In genomic region chr4:95213026-95213425, GRCm38 (mm10) we compare ENCODE assay signal across 20 mouse cellular contexts.
DNase-seq lines count a peak whose midpoint lies in the region; ATAC-seq and TF ChIP-seq lines count a peak whose summit lies in the region.
"Had no signal": no experiment of that assay in that cellular context is flagged by ENCODE, and none has a peak within 500 bp of the region (broad histone marks: within the 10 kb centered on the region; RNA-seq: fewer than 3 reads in every experiment).

No protein-coding gene starts in this region.

- no peak overlapping the region for H3K4me2 ChIP-seq in liver, embryonic 11.5 days
- no peak overlapping the region for H3K4me2 ChIP-seq in intestine, embryonic 15.5 days (replicated peaks)
- H3K4me2 ChIP-seq in myocyte (ENCODE audit: low read depth), result no peak overlapping the region
- no peak overlapping the region for H3K4me2 ChIP-seq in forebrain, embryonic 11.5 days (ENCODE audit: low read depth, low read length, severe bottlenecking)
- H3K4me2 ChIP-seq: heart, embryonic 11.5 days; hindbrain, embryonic 12.5 days; limb, embryonic 15.5 days; lung, embryonic 14.5 days; midbrain, embryonic 13.5 days; stomach, embryonic 15.5 days had no signal

- H3ac ChIP-seq in myocyte (ENCODE audit: control insufficient read depth, insufficient read length), result no peak overlapping the region

- no peaks in the 10 kb centered on the region for H3K27me3 ChIP-seq in liver, adult 2 months (ENCODE audit: control insufficient read depth, insufficient read depth, low read length)
- H3K27me3 ChIP-seq in liver, embryonic 11.5 days (replicated peaks; ENCODE audit: control insufficient read depth, insufficient read depth, low read length), result no peaks in the 10 kb centered on the region
- no peaks in the 10 kb centered on the region for H3K27me3 ChIP-seq in intestine, embryonic 15.5 days (replicated peaks)
- no peaks in the 10 kb centered on the region for H3K27me3 ChIP-seq in myocyte (ENCODE audit: control insufficient read depth, insufficient read depth, insufficient read length)
- H3K27me3 ChIP-seq in forebrain, embryonic 11.5 days (ENCODE audit: control insufficient read depth, insufficient read depth, low read length), result no peaks in the 10 kb centered on the region
- H3K27me3 ChIP-seq: hindbrain, embryonic 12.5 days; limb, embryonic 15.5 days; midbrain, embryonic 13.5 days; Patski; stomach, embryonic 15.5 days had no signal

- H3K27ac ChIP-seq in liver, adult 2 months (replicated peaks; ENCODE audit: insufficient read depth, low read depth, low read length), result peak overlapping the region; percentile 66; the same call in 1 of the 2 replicates
- no peak overlapping the region for H3K27ac ChIP-seq in liver, embryonic 11.5 days (ENCODE audit: low read depth, low read length)
- H3K27ac ChIP-seq in brown adipose tissue, adult 24 weeks (replicated peaks; ENCODE audit: low read depth, low read length), result 0 out of 2 replicates have a peak overlapping the region, but pooled peaks have one; percentile 36
- no peak overlapping the region for H3K27ac ChIP-seq in intestine, embryonic 15.5 days
- no peak overlapping the region for H3K27ac ChIP-seq in forebrain, embryonic 11.5 days (ENCODE audit: low read depth, low read length)
- H3K27ac ChIP-seq: hindbrain, embryonic 12.5 days; limb, embryonic 15.5 days; midbrain, embryonic 13.5 days; stomach, embryonic 15.5 days had no signal

- TF ChIP-seq POLR2A in liver, adult 2 months (IDR thresholded peaks at IDR 0.05; ENCODE audit: extremely low read depth, insufficient read depth, low read length), result no peak
- no peak for TF ChIP-seq POLR2A in myocyte (IDR thresholded peaks at IDR 0.05; ENCODE audit: insufficient read length, low read depth)

- no peaks in the 10 kb centered on the region for H3K36me3 ChIP-seq in liver, adult 2 months (ENCODE audit: control insufficient read depth, insufficient read depth, low read length)
- H3K36me3 ChIP-seq in liver, embryonic 11.5 days (ENCODE audit: control insufficient read depth, insufficient read depth, low read length), result no peaks in the 10 kb centered on the region
- no peaks in the 10 kb centered on the region for H3K36me3 ChIP-seq in intestine, embryonic 15.5 days
- H3K36me3 ChIP-seq in myocyte (ENCODE audit: control insufficient read depth, insufficient read depth), result no peaks in the 10 kb centered on the region
- no peaks in the 10 kb centered on the region for H3K36me3 ChIP-seq in forebrain, embryonic 11.5 days (ENCODE audit: control insufficient read depth, insufficient read depth, low read length)
- H3K36me3 ChIP-seq: forebrain, embryonic 10.5 days; hindbrain, embryonic 12.5 days; limb, embryonic 15.5 days; midbrain, embryonic 13.5 days; stomach, embryonic 15.5 days had no signal

- H3K9me3 ChIP-seq in liver, embryonic 11.5 days (ENCODE audit: control insufficient read depth, low read length), result no peaks in the 10 kb centered on the region
- no peaks in the 10 kb centered on the region for H3K9me3 ChIP-seq in intestine, embryonic 15.5 days
- no peaks in the 10 kb centered on the region for H3K9me3 ChIP-seq in forebrain, embryonic 11.5 days (ENCODE audit: control insufficient read depth, low read length)
- H3K9me3 ChIP-seq: forebrain, embryonic 10.5 days; hindbrain, embryonic 12.5 days; limb, embryonic 15.5 days; midbrain, embryonic 13.5 days; stomach, embryonic 15.5 days had no signal

- H3K4me3 ChIP-seq in liver, adult 2 months (ENCODE audit: insufficient read depth, low read depth, low read length), result no peak overlapping the region
- H3K4me3 ChIP-seq in liver, embryonic 11.5 days (ENCODE audit: low read depth, low read length), result no peak overlapping the region
- no peak overlapping the region for H3K4me3 ChIP-seq in brown adipose tissue, adult 24 weeks (ENCODE audit: insufficient read depth, low read depth, low read length)
- no peak overlapping the region for H3K4me3 ChIP-seq in intestine, embryonic 15.5 days (replicated peaks)
- no peak overlapping the region for H3K4me3 ChIP-seq in myocyte
- no peak overlapping the region for H3K4me3 ChIP-seq in forebrain, embryonic 11.5 days (ENCODE audit: low read depth, low read length)
- H3K4me3 ChIP-seq: forebrain, embryonic 10.5 days; hindbrain, embryonic 12.5 days; limb, embryonic 15.5 days; midbrain, embryonic 13.5 days; stomach, embryonic 15.5 days had no signal

- peaks cover 7% of the 10 kb centered on the region; the same call in 1 of the 2 replicates for H3K4me1 ChIP-seq in liver, adult 2 months (ENCODE audit: control insufficient read depth, insufficient read depth, low read length)
- H3K4me1 ChIP-seq in liver, embryonic 11.5 days (replicated peaks; ENCODE audit: control insufficient read depth, insufficient read depth, low read length), result no peaks in the 10 kb centered on the region
- H3K4me1 ChIP-seq in brown adipose tissue, adult 24 weeks (ENCODE audit: control insufficient read depth, insufficient read depth, insufficient read length, low read length), result peaks cover 19% of the 10 kb centered on the region
- no peaks in the 10 kb centered on the region for H3K4me1 ChIP-seq in intestine, embryonic 15.5 days (replicated peaks)
- no peaks in the 10 kb centered on the region; the same call in 1 of the 2 replicates for H3K4me1 ChIP-seq in forebrain, embryonic 11.5 days (replicated peaks; ENCODE audit: control insufficient read depth, insufficient read depth, low read length)
- H3K4me1 ChIP-seq: hindbrain, embryonic 12.5 days; midbrain, embryonic 13.5 days; stomach, embryonic 15.5 days had no signal

- no peak overlapping the region for H3K9ac ChIP-seq in liver, adult 2 months (ENCODE audit: low read depth, low read length)
- H3K9ac ChIP-seq in liver, embryonic 11.5 days (ENCODE audit: low read depth, low read length), result no peak overlapping the region
- no peak overlapping the region for H3K9ac ChIP-seq in intestine, embryonic 15.5 days
- no peak overlapping the region for H3K9ac ChIP-seq in forebrain, embryonic 11.5 days (ENCODE audit: low read length)
- H3K9ac ChIP-seq: hindbrain, embryonic 12.5 days; limb, embryonic 15.5 days; lung, embryonic 14.5 days; midbrain, embryonic 13.5 days; stomach, embryonic 15.5 days had no signal

- no peak for TF ChIP-seq CTCF in liver, adult 2 months (IDR thresholded peaks at IDR 0.05; ENCODE audit: low read depth, low read length)

- WGBS in liver, adult 2 months, result 30% methylated on average over 3 of the region's 3 CpGs
- WGBS in liver, embryonic 11.5 days, result 78% methylated on average over 3 of the region's 3 CpGs
- WGBS in intestine, embryonic 15.5 days, result 74% methylated on average over 3 of the region's 3 CpGs
- 85% methylated on average over 3 of the region's 3 CpGs for WGBS in forebrain, embryonic 11.5 days

- ATAC-seq in liver, embryonic 11.5 days (replicated peaks; ENCODE audit: low FRiP score), result no peak
- peak; percentile 71; the same call in 1 of the 2 replicates for ATAC-seq in intestine, embryonic 15.5 days
- no peak for ATAC-seq in forebrain, embryonic 11.5 days (replicated peaks; ENCODE audit: low FRiP score)
- ATAC-seq: midbrain, embryonic 13.5 days; Patski had no signal

- DNase-seq in liver, adult 2 months (ENCODE audit: extremely low read depth, low read depth, low spot score), result peak; percentile 99
- DNase-seq in liver, embryonic 11.5 days (ENCODE audit: low spot score), result no peak
- DNase-seq in forebrain, embryonic 11.5 days (ENCODE audit: low spot score), result no peak
- DNase-seq in frontal cortex, postnatal 10 days (ENCODE audit: low spot score in 2 of 2), result no peak
- DNase-seq: adrenal gland, postnatal 25 days; cerebellum, adult 2 months; heart, postnatal 10 days; kidney, postnatal 14 days; lung, embryonic 14.5 days; spleen, adult 18-20 months had no signal

- no peaks in the 10 kb centered on the region for H3K79me2 ChIP-seq in liver, adult 2 months (ENCODE audit: control insufficient read depth, insufficient read depth, low read length)
- H3K79me2 ChIP-seq in myocyte (ENCODE audit: control insufficient read depth, insufficient read depth), result no peaks in the 10 kb centered on the region

TF ChIP-seq in myocyte, 11 proteins besides CTCF, POLR2A, EP300 and RAD21:
- peak in 2 of 3 experiments; percentile 5 to 79 for TF ChIP-seq MYOD1 (IDR thresholded peaks at IDR 0.05; ENCODE audit: control insufficient read depth in 1 of 3, insufficient read length in 2 of 3, low read depth in 2 of 3)
- peak in 2 of 3 experiments; percentile 59 to 62 for TF ChIP-seq MYOG (IDR thresholded peaks at IDR 0.05; ENCODE audit: control insufficient read depth in 1 of 3, insufficient read depth in 1 of 3, insufficient read length in 2 of 3, low read depth in 2 of 3)
- no peak for TF ChIP-seq POLR2AphosphoS2 (IDR thresholded peaks at IDR 0.05; ENCODE audit: insufficient read length, low read depth)
- no peak for TF ChIP-seq TCF3 (IDR thresholded peaks at IDR 0.05; ENCODE audit: insufficient read length, low read depth)
- TF ChIP-seq SRF (IDR thresholded peaks at IDR 0.05; ENCODE audit: control insufficient read depth, insufficient read length, low read depth), result no peak
- TF ChIP-seq TCF12 (IDR thresholded peaks at IDR 0.05; ENCODE audit: insufficient read depth, poor library complexity, severe bottlenecking), result peak; percentile 35
- TF ChIP-seq USF1 (IDR thresholded peaks at IDR 0.05; ENCODE audit: low read depth), result no peak
- no peak for TF ChIP-seq MAX (IDR thresholded peaks at IDR 0.05; ENCODE audit: low read depth)
- no peak for TF ChIP-seq REST (IDR thresholded peaks at IDR 0.05; ENCODE audit: insufficient read depth, insufficient read length)
- no peak for TF ChIP-seq E2F4 (IDR thresholded peaks at IDR 0.05; ENCODE audit: insufficient read depth)
- TF ChIP-seq CEBPB (IDR thresholded peaks at IDR 0.05; ENCODE audit: insufficient read depth, poor library complexity, severe bottlenecking), result no peak
TF ChIP-seq in myocyte: peak in this region for 3.

Comparison
In these comparisons a context has a peak if more than half of its experiments do, and no peak if none do; other contexts are left out.
1. H3K27ac ChIP-seq: peak in liver, adult 2 months (single experiment) and brown adipose tissue, adult 24 weeks (single experiment); none in liver, embryonic 11.5 days (single experiment), intestine, embryonic 15.5 days (single experiment) and forebrain, embryonic 11.5 days (single experiment).